ENCODE assay signal across 8 mouse cellular contexts in genomic region chr8:104640241-104640640, GRCm38 (mm10). TPM values are rescaled to one million over a fixed set of nuclear protein-coding genes. Genes with fewer than 3 reads are reported as not detected.
DNase-seq lines count a peak whose midpoint lies in the region; ATAC-seq and TF ChIP-seq lines count a peak whose summit lies in the region.

No protein-coding gene starts in this region.

- peak overlapping the region; percentile 89 for H3K4me3 ChIP-seq in heart, embryonic 11.5 days (ENCODE audit: low read depth, low read length)
- no peak overlapping the region for H3K4me3 ChIP-seq in heart, adult 2 months
- H3K4me3 ChIP-seq in E14TG2a.4 (replicated peaks; ENCODE audit: low read length): peak overlapping the region; percentile 94
- H3K4me3 ChIP-seq in hindbrain, embryonic 10.5 days: peak overlapping the region; percentile 92
- peak overlapping the region; percentile 82 for H3K4me3 ChIP-seq in midbrain, embryonic 10.5 days
- no peak overlapping the region for H3K4me3 ChIP-seq in cerebellum, adult 2 months (replicated peaks; ENCODE audit: insufficient read depth, low read depth, low read length)

- no peak overlapping the region for H3K27ac ChIP-seq in heart, embryonic 11.5 days (ENCODE audit: low read depth, low read length)
- H3K27ac ChIP-seq in heart, adult 2 months: no peak overlapping the region
- no peak overlapping the region for H3K27ac ChIP-seq in hindbrain, embryonic 10.5 days
- no peak overlapping the region for H3K27ac ChIP-seq in midbrain, embryonic 10.5 days (replicated peaks)
- H3K27ac ChIP-seq in cerebellum, adult 2 months (ENCODE audit: insufficient read depth, low read length): no peak overlapping the region

- no peak for ATAC-seq in heart, embryonic 11.5 days (replicated peaks; ENCODE audit: insufficient number of reproducible peaks, low FRiP score, low TSS enrichment)

- peak overlapping the region; percentile 81 for H3K4me2 ChIP-seq in heart, embryonic 11.5 days

- no peaks in the 10 kb centered on the region for H3K9me3 ChIP-seq in heart, embryonic 11.5 days (replicated peaks; ENCODE audit: control insufficient read depth, low read length)
- H3K9me3 ChIP-seq in E14TG2a.4 (ENCODE audit: low read length): no peaks in the 10 kb centered on the region
- no peaks in the 10 kb centered on the region for H3K9me3 ChIP-seq in hindbrain, embryonic 10.5 days
- H3K9me3 ChIP-seq in midbrain, embryonic 10.5 days (replicated peaks): no peaks in the 10 kb centered on the region

- TF ChIP-seq POLR2A in heart, adult 2 months (IDR thresholded peaks at IDR 0.05; ENCODE audit: insufficient read depth, low read depth, low read length): no peak
- no peak for TF ChIP-seq POLR2A in cerebellum, adult 2 months (IDR thresholded peaks at IDR 0.05; ENCODE audit: borderline replicate concordance, insufficient read depth, low read length)

- no peak for DNase-seq in heart, adult 2 months
- no peak for DNase-seq in hindbrain, embryonic 10.5 days (ENCODE audit: low spot score)
- DNase-seq in midbrain, embryonic 10.5 days (ENCODE audit: low spot score): no peak
- no peak for DNase-seq in urinary bladder, postnatal 4 days (ENCODE audit: low spot score in 2 of 2)
- no peak for DNase-seq in cerebellum, postnatal 10 days
- no peak for DNase-seq in cerebellum, adult 2 months

- H3K79me2 ChIP-seq in heart, adult 2 months (replicated peaks; ENCODE audit: control insufficient read depth, insufficient read depth, low read length): no peaks in the 10 kb centered on the region

- no peaks in the 10 kb centered on the region for H3K27me3 ChIP-seq in heart, embryonic 11.5 days (ENCODE audit: control insufficient read depth, insufficient read depth, low read length)
- no peaks in the 10 kb centered on the region for H3K27me3 ChIP-seq in heart, adult 2 months (ENCODE audit: control insufficient read depth, insufficient read depth, low read length)
- H3K27me3 ChIP-seq in E14TG2a.4 (ENCODE audit: insufficient read depth, low read length): peaks cover 6% of the 10 kb centered on the region; the same call in 1 of the 2 replicates
- no peaks in the 10 kb centered on the region for H3K27me3 ChIP-seq in hindbrain, embryonic 10.5 days (ENCODE audit: insufficient read depth, poor library complexity, severe bottlenecking)
- no peaks in the 10 kb centered on the region for H3K27me3 ChIP-seq in midbrain, embryonic 10.5 days (ENCODE audit: low read depth, poor library complexity, severe bottlenecking)
- H3K27me3 ChIP-seq in cerebellum, adult 2 months (ENCODE audit: control insufficient read depth, insufficient read depth, low read length): no peaks in the 10 kb centered on the region

- intact Hi-C loops in heart, adult 2 months (cut with DNase I): loop anchor here (5.0 kb wide), 1 partner anchor 108 kb away; the partner anchor contains the start of genes Car7 and Nae1

- peaks cover 15% of the 10 kb centered on the region for H3K4me1 ChIP-seq in heart, embryonic 11.5 days (ENCODE audit: control insufficient read depth, insufficient read depth, low read length)
- H3K4me1 ChIP-seq in heart, adult 2 months (ENCODE audit: control insufficient read depth, insufficient read depth, low read length): peaks cover 8% of the 10 kb centered on the region
- H3K4me1 ChIP-seq in E14TG2a.4 (replicated peaks; ENCODE audit: low read depth, low read length): peaks cover 22% of the 10 kb centered on the region
- H3K4me1 ChIP-seq in hindbrain, embryonic 10.5 days (replicated peaks): peaks cover 20% of the 10 kb centered on the region
- peaks cover 22% of the 10 kb centered on the region for H3K4me1 ChIP-seq in midbrain, embryonic 10.5 days
- peaks cover 6% of the 10 kb centered on the region; the same call in 1 of the 2 replicates for H3K4me1 ChIP-seq in cerebellum, adult 2 months (ENCODE audit: control insufficient read depth, insufficient read depth, low read length)

- peak overlapping the region; percentile 89 for H3K9ac ChIP-seq in heart, embryonic 11.5 days (ENCODE audit: low read depth, low read length)
- no peak overlapping the region for H3K9ac ChIP-seq in heart, adult 2 months (ENCODE audit: low read depth, low read length)

- no peak for TF ChIP-seq EP300 in heart, adult 2 months (IDR thresholded peaks at IDR 0.05; ENCODE audit: insufficient read depth, low read depth, low read length)

- WGBS in heart, embryonic 11.5 days (ENCODE audit: insufficient replicate concordance): 79% methylated on average over 7 of the region's 7 CpGs
- 68% methylated on average over 7 of the region's 7 CpGs for WGBS in heart, adult 2 months
- WGBS in hindbrain, embryonic 10.5 days: 90% methylated on average over 7 of the region's 7 CpGs
- 83% methylated on average over 7 of the region's 7 CpGs for WGBS in midbrain, embryonic 10.5 days
- 83% methylated on average over 7 of the region's 7 CpGs for WGBS in cerebellum, adult 2 months

- H3K36me3 ChIP-seq in heart, embryonic 11.5 days (ENCODE audit: control insufficient read depth, insufficient read depth, low read length): peaks cover 11% of the 10 kb centered on the region
- peaks cover 2% of the 10 kb centered on the region; the same call in 1 of the 2 replicates for H3K36me3 ChIP-seq in heart, adult 2 months (ENCODE audit: control insufficient read depth, insufficient read depth, low read length)
- peaks cover 31% of the 10 kb centered on the region for H3K36me3 ChIP-seq in E14TG2a.4 (ENCODE audit: insufficient read depth, low read length)
- peaks cover 32% of the 10 kb centered on the region for H3K36me3 ChIP-seq in hindbrain, embryonic 10.5 days
- peaks cover 32% of the 10 kb centered on the region for H3K36me3 ChIP-seq in midbrain, embryonic 10.5 days

- TF ChIP-seq CTCF in heart, adult 2 months (IDR thresholded peaks at IDR 0.05): no peak
- TF ChIP-seq CTCF in E14TG2a.4 (conservative IDR thresholded peaks at IDR 0.05; ENCODE audit: low read length): no peak
- TF ChIP-seq CTCF in cerebellum, adult 2 months (IDR thresholded peaks at IDR 0.05; ENCODE audit: borderline replicate concordance, insufficient read depth, low read depth, low read length): no peak

RNA-seq across cellular contexts. Expression of gene Ciao2b, which starts 1.5 kb away (rescaled TPM):
- 189 and 199 TPM in 2 replicates for polyA plus RNA-seq in heart, embryonic 11.5 days (2014; fragmentation: Nextera tagmentation; extraction: Ambion mirVana)
- 10 to 100 TPM; 63.9 to 66.9 TPM for total RNA-seq in heart, adult 2 months (2021)
- polyA plus RNA-seq in heart, adult 2 months (2012; rRNA removed): 51.6 and 58.1 TPM in 2 replicates
- polyA plus RNA-seq in hindbrain, embryonic 10.5 days (2016; fragmentation: Nextera tagmentation; extraction: Ambion mirVana): 111 and 121 TPM in 2 replicates
- polyA plus RNA-seq in midbrain, embryonic 10.5 days (2016; fragmentation: Nextera tagmentation; extraction: Ambion mirVana): 107 and 110 TPM in 2 replicates
- 53.9 and 54.7 TPM in 2 replicates for polyA plus RNA-seq in cerebellum, adult 2 months (2012; rRNA removed)

RNA-seq across cellular contexts. Expression of gene Rrad, which starts 9.1 kb away (rescaled TPM):
- polyA plus RNA-seq in heart, embryonic 11.5 days (2014; fragmentation: Nextera tagmentation; extraction: Ambion mirVana): 300 and 328 TPM in 2 replicates
- total RNA-seq in heart, adult 2 months (2021): 100 to 1,000 TPM; 123 to 414 TPM
- polyA plus RNA-seq in heart, adult 2 months (2012; rRNA removed): 205 and 316 TPM in 2 replicates
- polyA plus RNA-seq in hindbrain, embryonic 10.5 days (2016; fragmentation: Nextera tagmentation; extraction: Ambion mirVana): 1.2 and 1.5 TPM in 2 replicates
- polyA plus RNA-seq in midbrain, embryonic 10.5 days (2016; fragmentation: Nextera tagmentation; extraction: Ambion mirVana): 1.3 and 2.0 TPM in 2 replicates
- 3.3 and 3.6 TPM in 2 replicates for polyA plus RNA-seq in cerebellum, adult 2 months (2012; rRNA removed)

RNA-seq across cellular contexts. Expression of gene Cdh16, which starts 16.0 kb away (rescaled TPM):
- 14.5 and 16.4 TPM in 2 replicates for polyA plus RNA-seq in heart, embryonic 11.5 days (2014; fragmentation: Nextera tagmentation; extraction: Ambion mirVana)
- 1 to 10 TPM; 3.3 to 4.3 TPM for total RNA-seq in heart, adult 2 months (2021)
- 7.1 and 11.0 TPM in 2 replicates for polyA plus RNA-seq in heart, adult 2 months (2012; rRNA removed)
- polyA plus RNA-seq in hindbrain, embryonic 10.5 days (2016; fragmentation: Nextera tagmentation; extraction: Ambion mirVana): not detected in 2 replicates
- polyA plus RNA-seq in midbrain, embryonic 10.5 days (2016; fragmentation: Nextera tagmentation; extraction: Ambion mirVana): not detected in 2 replicates
- polyA plus RNA-seq in cerebellum, adult 2 months (2012; rRNA removed): not detected in 2 replicates

RNA-seq across cellular contexts. Expression of gene Pdp2, which starts 49.0 kb away (rescaled TPM):
- 9.5 and 10.2 TPM in 2 replicates for polyA plus RNA-seq in heart, embryonic 11.5 days (2014; fragmentation: Nextera tagmentation; extraction: Ambion mirVana)
- 10 to 100 TPM; 18.4 to 35.8 TPM for total RNA-seq in heart, adult 2 months (2021)
- polyA plus RNA-seq in heart, adult 2 months (2012; rRNA removed): 10.0 and 18.8 TPM in 2 replicates
- 12.7 and 13.3 TPM in 2 replicates for polyA plus RNA-seq in hindbrain, embryonic 10.5 days (2016; fragmentation: Nextera tagmentation; extraction: Ambion mirVana)
- polyA plus RNA-seq in midbrain, embryonic 10.5 days (2016; fragmentation: Nextera tagmentation; extraction: Ambion mirVana): 14.3 and 16.5 TPM in 2 replicates
- 6.9 and 7.4 TPM in 2 replicates for polyA plus RNA-seq in cerebellum, adult 2 months (2012; rRNA removed)

Comparison
In these comparisons a context has a peak if more than half of its experiments do, and no peak if none do; other contexts are left out.
1. H3K4me3 ChIP-seq: peak in heart, embryonic 11.5 days (single experiment), E14TG2a.4 (single experiment), hindbrain, embryonic 10.5 days (single experiment) and midbrain, embryonic 10.5 days (single experiment); none in heart, adult 2 months (single experiment) and cerebellum, adult 2 months (single experiment).
2. RNA of gene Rrad, which starts 9.1 kb away (polyA plus RNA-seq): 300 to 328 TPM in heart, embryonic 11.5 days and 205 to 316 TPM in heart, adult 2 months; 3.3 to 3.6 TPM in cerebellum, adult 2 months, 1.2 to 1.5 TPM in hindbrain, embryonic 10.5 days and 1.3 to 2.0 TPM in midbrain, embryonic 10.5 days; every median in the first group is over 10 times any median in the second.